Mouse (Mus musculus) heart, adult 2 months (tissue): Measurements from ENCODE around the gene Capn8.

Source experiments
- CTCF ChIP-seq: fragments of 200-600 bp; IDR thresholded peaks from 2 replicates; pipeline ENCODE4 v1.8.1; 2022; ENCODE audit warnings: antibody characterized with exemption, mild to moderate bottlenecking, moderate library complexity
- EP300 ChIP-seq: fragments of 200-500 bp; IDR thresholded peaks from 2 replicates; pipeline ENCODE4 v1.6.1; 2011; ENCODE audit warnings: low read depth, low read length, control low read depth; ENCODE audit not compliant: insufficient read depth
- POLR2A ChIP-seq: fragments of 200-500 bp; IDR thresholded peaks from 2 replicates; pipeline ENCODE4 v1.6.1; 2011; ENCODE audit warnings: mild to moderate bottlenecking, low read depth, low read length, control low read depth; ENCODE audit not compliant: insufficient read depth

DNA sequence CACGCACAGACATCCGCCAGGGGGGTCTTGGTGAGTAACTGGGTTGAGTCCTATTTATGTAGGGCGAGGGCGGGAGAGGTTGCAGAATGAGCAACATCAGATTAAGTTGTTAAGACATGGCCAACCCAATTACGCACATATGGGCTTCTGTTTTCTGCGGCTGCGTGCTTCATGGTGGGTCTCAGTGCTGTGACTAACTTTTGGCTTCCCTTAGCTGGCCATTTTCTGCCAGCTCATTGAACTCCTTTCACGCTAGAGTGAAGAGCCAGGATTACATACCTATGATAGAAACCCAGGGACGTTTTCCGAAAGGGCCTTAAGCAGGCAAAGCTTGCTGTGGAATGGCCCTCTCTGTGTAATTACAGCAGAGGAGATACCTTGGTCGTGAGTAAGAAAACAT, 7.2 kb downstream of the Capn8 start:
- TF ChIP-seq CTCF = no peak
- no peak for TF ChIP-seq POLR2A
- TF ChIP-seq EP300 = no peak
